Mouse (Mus musculus): Measurements from ENCODE around the gene Olfr885.

Olfr885 gene

DNA sequence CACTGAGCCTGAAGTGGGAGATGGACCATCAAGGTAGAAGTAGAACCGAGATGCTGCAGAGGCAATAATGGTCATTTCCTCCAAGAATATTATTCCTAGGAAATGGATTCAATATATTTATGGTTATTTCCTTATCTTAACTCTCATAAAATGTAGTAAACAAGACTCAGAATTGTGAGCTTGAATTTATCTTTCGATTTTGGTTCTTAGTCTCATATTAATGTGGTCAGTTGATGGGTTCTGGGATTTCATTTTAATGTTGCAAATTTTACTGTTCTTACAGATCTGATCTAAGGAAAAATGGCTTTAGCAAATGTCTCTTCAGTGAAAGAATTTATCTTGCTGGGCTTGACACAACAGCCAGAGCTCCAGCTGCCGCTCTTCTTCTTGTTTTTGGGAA, at the start of gene Olfr885:
TSS of gene Olfr885 (plus strand) at position 301 of the 400 bp plus-strand sequence.
- no peak for DNase-seq (ENCODE audit: low read depth, low spot score)

DNA sequence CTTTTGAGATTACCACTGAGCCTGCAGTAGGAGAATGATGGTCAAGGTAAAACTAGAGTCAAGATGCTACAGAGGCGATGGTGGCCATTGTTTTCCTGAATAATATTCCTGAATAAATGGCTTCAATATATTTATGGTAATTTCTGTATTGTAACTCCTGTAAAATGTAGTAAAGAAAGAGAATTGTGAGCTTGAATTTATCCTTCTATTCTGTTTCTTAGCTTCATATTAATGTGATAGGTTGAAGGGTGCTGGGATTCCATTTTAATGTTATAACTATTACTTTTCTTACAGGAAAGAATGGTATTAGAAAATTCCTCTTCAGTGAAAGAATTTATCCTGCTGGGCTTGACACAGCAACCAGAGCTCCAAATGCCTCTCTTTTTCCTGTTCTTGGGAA, 35.6 kb upstream of the Olfr885 start, which contains the start of gene Olfr883:
TSS of gene Olfr883 (plus strand) at position 301 of the 400 bp plus-strand sequence.
- Histone ChIP-seq H3K36me3 (ENCODE audit: control insufficient read depth, insufficient read depth, low read length, poor library complexity, severe bottlenecking) (no peaks in the 10 kb centered on the region), H3K27me3 (ENCODE audit: control insufficient read depth, insufficient read depth, low read length, poor library complexity, severe bottlenecking) (no peaks in the 10 kb centered on the region)
- no peak for DNase-seq (ENCODE audit: low read depth, low spot score)

More for the DNA sequence above, at the start of gene Olfr885:
- Histone ChIP-seq H3K36me3 (ENCODE audit: control insufficient read depth, insufficient read depth, low read length, poor library complexity, severe bottlenecking) (no peaks in the 10 kb centered on the region), H3K27me3 (ENCODE audit: control insufficient read depth, insufficient read depth, low read length, poor library complexity, severe bottlenecking) (no peaks in the 10 kb centered on the region)

- no peaks in the 10 kb centered on the region for H3K27me3 ChIP-seq (ENCODE audit: control insufficient read depth, insufficient read depth, low read length, poor library complexity, severe bottlenecking)
- DNase-seq (ENCODE audit: low read depth, low spot score), result no peak
- no peaks in the 10 kb centered on the region for H3K36me3 ChIP-seq (ENCODE audit: control insufficient read depth, insufficient read depth, low read length, poor library complexity, severe bottlenecking)
Measured at GRCm38 (mm10) chr9:38046255-38046654, 14.9 kb upstream of the Olfr885 start, which contains the start of gene Olfr884. Gene Olfr884 (plus strand): TSS chr9:38046555.

DNA sequence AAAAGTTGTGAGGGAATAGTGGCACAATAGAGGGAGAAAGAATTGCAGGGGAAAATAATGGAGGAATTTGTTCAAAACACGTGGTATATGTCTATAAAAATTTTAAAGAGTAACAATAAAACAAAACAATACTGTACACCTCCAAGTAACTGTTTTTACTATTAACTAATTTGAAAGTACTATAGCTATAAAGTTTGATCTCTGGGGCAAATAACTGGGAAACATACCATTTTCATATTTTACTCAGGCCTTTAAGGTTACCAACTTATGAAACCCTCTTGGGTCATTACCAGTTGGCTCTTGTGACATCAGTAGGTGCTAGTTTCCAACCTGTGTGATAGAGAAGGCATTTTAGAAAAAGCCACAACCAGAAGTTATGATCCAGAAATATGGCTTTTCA, 22.6 kb downstream of the Olfr885 start, which contains the start of gene Olfr887:
TSS of gene Olfr887 (plus strand) at position 301 of the 400 bp plus-strand sequence.
- no peak for DNase-seq (ENCODE audit: low read depth, low spot score)
- Histone ChIP-seq H3K27me3 (ENCODE audit: control insufficient read depth, insufficient read depth, low read length, poor library complexity, severe bottlenecking) (no peaks in the 10 kb centered on the region), H3K36me3 (ENCODE audit: control insufficient read depth, insufficient read depth, low read length, poor library complexity, severe bottlenecking) (no peaks in the 10 kb centered on the region)

- DNase-seq (ENCODE audit: low read depth, low spot score), result no peak
- H3K27me3 ChIP-seq (ENCODE audit: control insufficient read depth, insufficient read depth, low read length, poor library complexity, severe bottlenecking), result no peaks in the 10 kb centered on the region
- H3K36me3 ChIP-seq (ENCODE audit: control insufficient read depth, insufficient read depth, low read length, poor library complexity, severe bottlenecking), result no peaks in the 10 kb centered on the region
Measured at GRCm38 (mm10) chr9:38107828-38108227, 46.7 kb downstream of the Olfr885 start, which contains the start of gene Olfr888. Gene Olfr888 (plus strand): TSS chr9:38108128.
